Mouse (Mus musculus) cerebellum, adult 2 months (tissue): ENCODE measurements around the gene Ankrd63. TPM values are rescaled to one million over a fixed set of nuclear protein-coding genes. Genes with fewer than 3 reads are reported as not detected.

Experiments used
- DNase-seq, 2 experiments: peaks; one replicate each; pipeline ENCODE4 v3.0.0; 2021
- H3K27ac ChIP-seq: fragments of 200-500 bp; 2 replicates; pipeline ENCODE4 v1.5.1; 2012; ENCODE audit warnings: low read length, control low read depth, inconsistent platforms; ENCODE audit not compliant: insufficient read depth
- H3K27me3 ChIP-seq: fragments of 200-500 bp; 2 replicates; pipeline ENCODE4 v1.6.1; 2012; ENCODE audit warnings: inconsistent platforms, mild to moderate bottlenecking, low read length, moderate library complexity; ENCODE audit not compliant: control insufficient read depth, insufficient read depth
- H3K4me1 ChIP-seq: fragments of 200-500 bp; 2 replicates; pipeline ENCODE4 v1.6.1; 2011; ENCODE audit warnings: low read length; ENCODE audit not compliant: control insufficient read depth, insufficient read depth
- H3K4me3 ChIP-seq: fragments of 200-500 bp; replicated peaks from 2 replicates; pipeline ENCODE3; 2011; ENCODE audit warnings: mild to moderate bottlenecking, low read depth, low read length, control low read depth; ENCODE audit not compliant: insufficient read depth
- CTCF ChIP-seq: fragments of 200-500 bp; IDR thresholded peaks from 2 replicates; pipeline ENCODE4 v1.5.1; 2011; ENCODE audit warnings: low read depth, mild to moderate bottlenecking, control low read depth, low read length, moderate library complexity, borderline replicate concordance; ENCODE audit not compliant: insufficient read depth
- POLR2A ChIP-seq: fragments of 200-500 bp; IDR thresholded peaks from 2 replicates; pipeline ENCODE4 v1.6.1; 2011; ENCODE audit warnings: low read length, control low read depth, borderline replicate concordance; ENCODE audit not compliant: insufficient read depth
- WGBS: fragments of 180-500 bp; shearing (Covaris S2); methylation state at CpG from one replicate; pipeline ENCODE4 v1.1.7; 2018; 5-methylcytosine and 5-hydroxymethylcytosine counted together
- polyA plus RNA-seq: library from polyadenylated mRNA; depleted of rRNA; stranded (reverse); fragments of >200 nt; gene quantifications from 2 replicates; pipeline ENCODE4 v1.2.3, GENCODE M21; 2012

Gene Ankrd63
- polyA plus RNA-seq, 1 experiment = 0.82 TPM

GRCm38 (mm10) chr2:118723693-118724486 lies 20.1 kb upstream of the Ankrd63 start:
- no peaks in the 10 kb centered on the region for H3K4me1 ChIP-seq
- no peak overlapping the region for H3K27ac ChIP-seq
- 70% methylated on average over 15 of the region's 15 CpGs for WGBS
- TF ChIP-seq POLR2A (no peak), CTCF (no peak)
- no peaks in the 10 kb centered on the region for H3K27me3 ChIP-seq
- no peak overlapping the region for H3K4me3 ChIP-seq
- DNase-seq = no peak

- Histone ChIP-seq H3K27me3 (no peaks in the 10 kb centered on the region), H3K4me1 (peaks cover 7% of the 10 kb centered on the region; the same call in 1 of the 2 replicates), H3K27ac (no peak overlapping the region), H3K4me3 (no peak overlapping the region)
- DNase-seq = no peak
- 80% methylated on average over 5 of the region's 5 CpGs for WGBS
- TF ChIP-seq CTCF (no peak), POLR2A (no peak)
Observed at GRCm38 (mm10) chr2:118716677-118717076, 12.9 kb upstream of the Ankrd63 start.

DNA sequence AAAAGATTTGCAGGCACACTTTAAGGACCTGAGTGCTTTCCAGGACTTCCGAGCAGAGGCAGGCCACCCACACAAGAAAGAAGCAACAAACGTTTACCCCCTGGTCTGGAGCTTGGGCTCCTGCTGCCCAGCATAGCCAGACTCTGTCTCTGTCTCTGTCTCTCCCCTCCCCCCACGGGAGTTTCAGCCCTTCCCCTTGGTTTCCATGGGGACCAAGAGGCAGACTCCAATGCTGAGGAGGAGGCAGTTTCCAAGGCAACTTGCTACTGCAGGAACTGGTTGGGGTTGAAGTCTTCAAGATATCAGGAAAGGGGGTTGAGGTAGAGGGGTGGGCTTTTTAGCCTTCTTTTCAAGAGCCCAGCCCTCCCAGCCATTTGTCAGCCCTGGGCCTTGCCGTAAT lies 10.5 kb upstream of the Ankrd63 start:
- H3K27ac ChIP-seq = no peak overlapping the region
- peaks cover 7% of the 10 kb centered on the region; the same call in 1 of the 2 replicates for H3K4me1 ChIP-seq
- TF ChIP-seq POLR2A (no peak), CTCF (no peak)
- DNase-seq = no peak
- WGBS = 41% methylated on average over 4 of the region's 4 CpGs
- no peaks in the 10 kb centered on the region for H3K27me3 ChIP-seq
- H3K4me3 ChIP-seq = no peak overlapping the region

GRCm38 (mm10) chr2:118713631-118714030 lies 9.9 kb upstream of the Ankrd63 start:
- Histone ChIP-seq H3K4me3 (no peak overlapping the region), H3K27ac (no peak overlapping the region), H3K27me3 (no peaks in the 10 kb centered on the region), H3K4me1 (peaks cover 7% of the 10 kb centered on the region; the same call in 1 of the 2 replicates)
- no peak for DNase-seq
- 96% methylated on average over 6 of the region's 6 CpGs for whole genome bisulfite sequencing
- TF ChIP-seq POLR2A = no peak
- TF ChIP-seq CTCF = no peak

- DNase-seq = peak; percentile 28 to 40
- Histone ChIP-seq H3K27ac (no peak overlapping the region), H3K27me3 (no peaks in the 10 kb centered on the region), H3K4me3 (peak overlapping the region; percentile 21), H3K4me1 (no peaks in the 10 kb centered on the region)
- under 1% methylated on average over 36 of the region's 36 CpGs for WGBS
- no peak for TF ChIP-seq POLR2A
Observed at GRCm38 (mm10) chr2:118711038-118711494, 7.3 kb upstream of the Ankrd63 start.

GRCm38 (mm10) chr2:118709655-118710221 lies 6.0 kb upstream of the Ankrd63 start:
- H3K27me3 ChIP-seq = no peaks in the 10 kb centered on the region
- H3K27ac ChIP-seq = no peak overlapping the region
- H3K4me3 ChIP-seq = no peak overlapping the region
- no peak for DNase-seq
- TF ChIP-seq POLR2A = no peak
- TF ChIP-seq CTCF = no peak
- 83% methylated on average over 4 of the region's 4 CpGs for WGBS
- no peaks in the 10 kb centered on the region for H3K4me1 ChIP-seq

- Histone ChIP-seq H3K4me1 (no peaks in the 10 kb centered on the region), H3K4me3 (no peak overlapping the region), H3K27me3 (peaks cover 1% of the 10 kb centered on the region; the same call in 1 of the 2 replicates), H3K27ac (no peak overlapping the region)
- no peak for TF ChIP-seq CTCF
- no peak for TF ChIP-seq POLR2A
- 52% methylated on average over 4 of the region's 4 CpGs for WGBS
- no peak for DNase-seq
Observed at GRCm38 (mm10) chr2:118708472-118708871, 4.7 kb upstream of the Ankrd63 start.

DNA sequence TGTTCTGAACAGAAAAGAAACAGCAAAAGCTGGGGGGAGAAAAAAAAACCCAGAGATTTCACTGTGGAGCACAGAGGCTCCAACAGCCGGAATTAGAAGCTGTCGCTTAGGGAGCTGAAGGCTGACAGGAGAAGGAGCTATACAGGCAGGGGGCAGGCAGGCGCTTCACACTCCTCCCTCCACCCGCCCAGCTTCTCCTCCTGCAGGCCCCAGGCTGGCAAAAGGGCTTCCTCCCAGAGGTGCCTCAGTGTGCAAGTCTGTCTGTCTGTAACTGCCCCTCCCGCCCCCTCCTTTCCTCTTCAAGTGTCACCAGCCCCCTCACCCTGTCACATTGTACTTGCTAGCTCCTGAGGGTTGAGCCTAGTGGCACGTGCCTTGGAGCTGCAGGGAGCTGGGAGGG lies 2.7 kb upstream of the Ankrd63 start:
- Histone ChIP-seq H3K27me3 (peaks cover 3% of the 10 kb centered on the region; the same call in 1 of the 2 replicates), H3K4me3 (no peak overlapping the region), H3K4me1 (no peaks in the 10 kb centered on the region), H3K27ac (no peak overlapping the region)
- TF ChIP-seq CTCF (no peak), POLR2A (no peak)
- DNase-seq = no peak
- WGBS = 73% methylated on average over 6 of the region's 6 CpGs
